Mouse (Mus musculus) large intestine, adult 2 months (tissue): ENCODE results near the gene Sacs. TPM values are rescaled to one million over a fixed set of nuclear protein-coding genes. Genes with fewer than 3 reads are reported as not detected.
A peak's percentile ranks its signal among the peaks of the same experiment; 100 is the strongest.
"Not testable (repeated sequence)": the region's sequence is repeated elsewhere in the genome, so short reads cannot be mapped to it uniquely, and the experiment has no call there.

Experiments used
- DNase-seq: peaks from one replicate; pipeline ENCODE4 v3.0.0-alpha.2; 2012; ENCODE audit warnings: low read depth, low spot score
- WGBS: fragments of 180-500 bp; shearing (Covaris S2); methylation state at CpG from one replicate; pipeline ENCODE4 v1.1.7; 2018; 5-methylcytosine and 5-hydroxymethylcytosine counted together
- polyA plus RNA-seq: library from polyadenylated mRNA; depleted of rRNA; stranded (reverse); fragments of >200 nt; gene quantifications from 2 replicates; pipeline ENCODE4 v1.2.3, GENCODE M21; 2012; rRNA removed

Sacs gene
- polyA plus RNA-seq: 0.19 and 0.44 TPM in 2 replicates

GRCm38 (mm10) chr14:61137994-61138726 is at the start of gene Sacs:
Gene Sacs, plus strand, starts transcription at chr14:61138457.
- WGBS: 9% methylated on average over 23 of the region's 23 CpGs

GRCm38 (mm10) chr14:61090955-61091354 is 47.3 kb upstream of the Sacs start:
- WGBS: 75% methylated on average over 5 of the region's 5 CpGs
- no peak for DNase-seq

More at GRCm38 (mm10) chr14:61137994-61138726, at the start of gene Sacs:
- no peak for DNase-seq

- no peak for DNase-seq
- 76% methylated on average over 3 of the region's 3 CpGs for WGBS
These were observed 46.2 kb upstream of the Sacs start for GRCm38 (mm10) chr14:61092073-61092472.

GRCm38 (mm10) chr14:61097974-61098625 is 40.2 kb upstream of the Sacs start:
- WGBS: 38% methylated on average over 12 of the region's 12 CpGs
- no peak for DNase-seq

GRCm38 (mm10) chr14:61100736-61101135 is 37.5 kb upstream of the Sacs start:
- DNase-seq: no peak
- WGBS: 89% methylated on average over 6 of the region's 6 CpGs

GRCm38 (mm10) chr14:61106404-61106803 is 31.9 kb upstream of the Sacs start:
- 27% methylated on average over 8 of the region's 8 CpGs for WGBS
- peak; percentile 11 for DNase-seq

GRCm38 (mm10) chr14:61108625-61109024 is 29.6 kb upstream of the Sacs start:
- 90% methylated on average over 2 of the region's 2 CpGs for WGBS

GRCm38 (mm10) chr14:61112404-61112803 is 25.9 kb upstream of the Sacs start:
- peak; percentile 22 for DNase-seq
- 6% methylated on average over 11 of the region's 11 CpGs for WGBS

More at GRCm38 (mm10) chr14:61108625-61109024, 29.6 kb upstream of the Sacs start:
- no peak for DNase-seq

- WGBS: 38% methylated on average over 5 of the region's 5 CpGs
These were observed 13.5 kb upstream of the Sacs start for GRCm38 (mm10) chr14:61124755-61125154.

GRCm38 (mm10) chr14:61125201-61125600 is 13.1 kb upstream of the Sacs start:
- no peak for DNase-seq
- WGBS: 69% methylated on average over 6 of the region's 6 CpGs

More at GRCm38 (mm10) chr14:61124755-61125154, 13.5 kb upstream of the Sacs start:
- DNase-seq: no peak

- 71% methylated on average over 6 of the region's 6 CpGs for WGBS
- not testable (repeated sequence) for DNase-seq
These were observed 10.9 kb upstream of the Sacs start for GRCm38 (mm10) chr14:61127365-61127764.

GRCm38 (mm10) chr14:61128961-61129507 is 9.2 kb upstream of the Sacs start:
- WGBS: 66% methylated on average over 7 of the region's 7 CpGs
- no peak for DNase-seq

GRCm38 (mm10) chr14:61132556-61132955 is 5.7 kb upstream of the Sacs start:
- 83% methylated on average over 1 of the region's 1 CpGs for WGBS
- DNase-seq: no peak

- no peak for DNase-seq
- 62% methylated on average over 5 of the region's 5 CpGs for WGBS
These were observed 3.8 kb upstream of the Sacs start for GRCm38 (mm10) chr14:61134381-61135030.

- 73% methylated on average over 5 of the region's 5 CpGs for WGBS
- no peak for DNase-seq
These were observed 847 bp upstream of the Sacs start for GRCm38 (mm10) chr14:61137410-61137809.

GRCm38 (mm10) chr14:61138727-61139067 is 440 bp downstream of the Sacs start:
- WGBS: 30% methylated on average over 8 of the region's 8 CpGs
- DNase-seq: no peak

- DNase-seq: no peak
These were observed 5.1 kb downstream of the Sacs start for GRCm38 (mm10) chr14:61143358-61143757.

GRCm38 (mm10) chr14:61143869-61144268 is 5.6 kb downstream of the Sacs start:
- WGBS: 13% methylated on average over 11 of the region's 11 CpGs
- peak; percentile 13 for DNase-seq

More at GRCm38 (mm10) chr14:61143358-61143757, 5.1 kb downstream of the Sacs start:
- WGBS: 13% methylated on average over 8 of the region's 8 CpGs

GRCm38 (mm10) chr14:61150416-61150815 is 12.2 kb downstream of the Sacs start:
- WGBS: 92% methylated on average over 13 of the region's 13 CpGs
- not testable (repeated sequence) for DNase-seq

GRCm38 (mm10) chr14:61154900-61155585 is 16.8 kb downstream of the Sacs start:
- DNase-seq: no peak
- 77% methylated on average over 6 of the region's 6 CpGs for whole genome bisulfite sequencing
